Mouse (Mus musculus) stomach, postnatal 0 days (tissue): ENCODE results near the gene Smlr1.

Experiments
- CTCF ChIP-seq: IDR thresholded peaks from 2 replicates; pipeline ENCODE4 v1.5.1; 2016; ENCODE audit warnings: antibody characterized with exemption, low read depth, mild to moderate bottlenecking, moderate library complexity
- EP300 ChIP-seq: optimal IDR thresholded peaks from 2 replicates; pipeline ENCODE3; 2016; ENCODE audit warnings: antibody characterized with exemption

DNA sequence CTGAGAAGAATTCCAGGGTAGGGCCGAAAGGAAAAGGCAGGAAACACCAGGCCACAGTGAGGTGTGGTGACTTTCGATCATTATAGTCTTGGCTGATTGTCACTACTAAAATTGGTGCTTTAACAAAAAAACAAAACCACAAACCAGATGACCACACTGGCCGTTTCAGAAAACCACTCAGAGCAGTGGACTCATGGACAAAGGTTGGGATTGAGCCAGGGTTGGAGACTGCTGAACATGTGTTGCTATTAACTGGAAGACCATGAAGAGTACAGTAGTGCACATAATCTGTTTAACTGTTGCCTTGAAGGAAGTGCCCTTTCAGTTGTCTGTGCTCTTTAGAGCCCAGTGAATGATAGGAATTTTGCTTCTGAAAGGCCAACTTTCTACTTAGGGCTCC, 8.9 kb downstream of the Smlr1 start:
- TF ChIP-seq CTCF (no peak), EP300 (no peak)
